In genomic region chr7:115734137-115734536, GRCm38 (mm10) we compare ENCODE assay signal across 13 mouse cellular contexts.
DNase-seq lines count a peak whose midpoint lies in the region; ATAC-seq lines count a peak whose summit lies in the region.
"Had no signal": no experiment of that assay in that cellular context is flagged by ENCODE, and none has a peak within 500 bp of the region (broad histone marks: within the 10 kb centered on the region; RNA-seq: fewer than 3 reads in every experiment).

No protein-coding gene starts in this region.

- H3K4me3 ChIP-seq in embryonic facial prominence, embryonic 14.5 days (ENCODE audit: low read depth, low read length), result no peak overlapping the region
- H3K4me3 ChIP-seq in embryonic facial prominence, embryonic 10.5 days, result no peak overlapping the region
- H3K4me3 ChIP-seq: hindbrain, embryonic 10.5 days; limb, embryonic 15.5 days; neural tube, embryonic 13.5 days had no signal

- H3K4me2 ChIP-seq in embryonic facial prominence, embryonic 14.5 days (ENCODE audit: low read depth, low read length), result no peak overlapping the region
- H3K4me2 ChIP-seq: limb, embryonic 15.5 days; midbrain, embryonic 11.5 days; neural tube, embryonic 13.5 days had no signal

- peak; percentile 37; the same call in 1 of the 2 replicates for ATAC-seq in embryonic facial prominence, embryonic 14.5 days (ENCODE audit: low read depth)
- peak; percentile 91 for ATAC-seq in megakaryocyte-erythroid progenitor cell, adult 5-6 weeks (replicated peaks; ENCODE audit: low FRiP score, low TSS enrichment, poor library complexity, severe bottlenecking)

- H3K36me3 ChIP-seq in embryonic facial prominence, embryonic 14.5 days (ENCODE audit: control insufficient read depth, insufficient read depth, low read length), result no peaks in the 10 kb centered on the region
- H3K36me3 ChIP-seq in embryonic facial prominence, embryonic 10.5 days (replicated peaks), result no peaks in the 10 kb centered on the region
- H3K36me3 ChIP-seq: hindbrain, embryonic 10.5 days; limb, embryonic 15.5 days; neural tube, embryonic 13.5 days had no signal

- no peaks in the 10 kb centered on the region for H3K27me3 ChIP-seq in embryonic facial prominence, embryonic 14.5 days (replicated peaks; ENCODE audit: control insufficient read depth, insufficient read depth, low read length)
- no peaks in the 10 kb centered on the region for H3K27me3 ChIP-seq in embryonic facial prominence, embryonic 10.5 days (replicated peaks; ENCODE audit: low read depth, poor library complexity, severe bottlenecking)
- H3K27me3 ChIP-seq: limb, embryonic 15.5 days; neural tube, embryonic 13.5 days had no signal

- no peaks in the 10 kb centered on the region for H3K9me3 ChIP-seq in embryonic facial prominence, embryonic 14.5 days (ENCODE audit: control insufficient read depth, low read length)
- H3K9me3 ChIP-seq in embryonic facial prominence, embryonic 10.5 days, result no peaks in the 10 kb centered on the region
- H3K9me3 ChIP-seq: hindbrain, embryonic 10.5 days; limb, embryonic 15.5 days; neural tube, embryonic 13.5 days had no signal

- 45% methylated on average over 7 of the region's 7 CpGs for WGBS in embryonic facial prominence, embryonic 14.5 days
- 84% methylated on average over 7 of the region's 7 CpGs for WGBS in embryonic facial prominence, embryonic 10.5 days

- no peak overlapping the region for H3K9ac ChIP-seq in embryonic facial prominence, embryonic 14.5 days (ENCODE audit: low read depth, low read length)
- H3K9ac ChIP-seq: limb, embryonic 15.5 days; neural tube, embryonic 13.5 days had no signal

- DNase-seq in embryonic facial prominence, embryonic 14.5 days (ENCODE audit: low spot score), result peak; percentile 86
- no peak for DNase-seq in embryonic facial prominence, embryonic 10.5 days (ENCODE audit: low spot score)
- peak; percentile 10 for DNase-seq in 3T3-L1 (ENCODE audit: low read depth, low spot score)
- DNase-seq in c-Kit-positive CD71-positive TER-119-positive erythroid progenitor cells, embryonic 14.5 days (ENCODE audit: low spot score), result peak; percentile 37
- DNase-seq in adrenal gland, adult 8-10 months, result no peak
- no peak for DNase-seq in urinary bladder, postnatal 14 days (ENCODE audit: low spot score)
- DNase-seq in cerebellum, postnatal 25 days, result no peak
- DNase-seq: kidney, adult 9 months had no signal

- peaks cover 10% of the 10 kb centered on the region; the same call in 1 of the 2 replicates for H3K4me1 ChIP-seq in embryonic facial prominence, embryonic 14.5 days (ENCODE audit: control insufficient read depth, insufficient read depth, low read length)
- H3K4me1 ChIP-seq in embryonic facial prominence, embryonic 10.5 days, result peaks cover 8% of the 10 kb centered on the region; the same call in 1 of the 2 replicates
- H3K4me1 ChIP-seq: limb, embryonic 15.5 days had no signal

- H3K27ac ChIP-seq in embryonic facial prominence, embryonic 14.5 days (replicated peaks; ENCODE audit: low read depth, low read length), result no peak overlapping the region
- no peak overlapping the region for H3K27ac ChIP-seq in embryonic facial prominence, embryonic 10.5 days (replicated peaks)
- H3K27ac ChIP-seq: hindbrain, embryonic 10.5 days; limb, embryonic 15.5 days; neural tube, embryonic 13.5 days had no signal

Comparison
In these comparisons a context has a peak if more than half of its experiments do, and no peak if none do; other contexts are left out.
1. DNase-seq: peak in embryonic facial prominence, embryonic 14.5 days (single experiment), 3T3-L1 (single experiment) and c-Kit-positive CD71-positive TER-119-positive erythroid progenitor cells, embryonic 14.5 days (single experiment); none in embryonic facial prominence, embryonic 10.5 days (single experiment), adrenal gland, adult 8-10 months (single experiment), urinary bladder, postnatal 14 days (single experiment) and cerebellum, postnatal 25 days (0 of 2).